Mouse (Mus musculus): ENCODE data around the gene Eya3.

- TF ChIP-seq CTCF (IDR thresholded peaks at IDR 0.05; ENCODE audit: control insufficient read depth, insufficient read depth, insufficient read length) (no peak), MYOD1 (IDR thresholded peaks at IDR 0.05; ENCODE audit: control insufficient read depth, insufficient read length, low read depth) (peak; percentile 38), MAX (IDR thresholded peaks at IDR 0.05) (peak; percentile 97)
Measured at GRCm38 (mm10) chr4:132652842-132653241, 14.1 kb downstream of the Eya3 start.
